Mouse (Mus musculus) lung, postnatal 0 days (tissue): ENCODE data around the gene Rdh12.

Source experiments
- CTCF ChIP-seq: IDR thresholded peaks from 2 replicates; pipeline ENCODE4 v1.5.1; 2016; ENCODE audit warnings: antibody characterized with exemption, mild to moderate bottlenecking
- EP300 ChIP-seq: IDR thresholded peaks from 2 replicates; pipeline ENCODE4 v1.6.1; 2016; ENCODE audit warnings: antibody characterized with exemption, mild to moderate bottlenecking, control low read depth

DNA sequence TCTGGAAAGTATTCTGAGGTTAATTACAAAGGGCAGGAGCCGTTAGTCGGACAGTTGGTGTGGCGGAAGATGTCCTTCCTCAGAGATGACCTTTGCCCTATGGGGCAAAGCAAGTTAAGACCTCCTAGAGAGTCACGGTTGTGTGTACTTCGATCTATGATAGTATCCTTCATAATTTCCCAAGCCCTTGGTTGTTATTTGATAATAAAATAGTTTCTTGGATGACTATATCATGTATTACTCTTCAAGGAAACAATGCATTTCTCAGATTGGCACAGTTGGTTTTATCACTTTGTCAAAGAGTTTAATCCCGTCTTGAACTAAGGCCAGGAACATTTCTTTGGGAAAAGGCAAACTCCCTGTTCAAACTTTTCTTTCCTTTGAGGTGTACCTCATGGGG, 16.5 kb upstream of the Rdh12 start, which contains the start of gene Rdh11:
- TF ChIP-seq CTCF: no peak
- no peak for TF ChIP-seq EP300
